Mouse (Mus musculus): ENCODE data around the gene Wdr62. TPM values are rescaled to one million over a fixed set of nuclear protein-coding genes. Genes with fewer than 3 reads are reported as not detected.
A peak's percentile ranks its signal among the peaks of the same experiment; 100 is the strongest.

Gene Wdr62
- total RNA-seq (2021) = 1 to 10 TPM; 5.5 to 7.4 TPM
- long read RNA-seq, experiment 1, partial matches to known transcripts = 2 of 5 reads
- long read RNA-seq, experiment 1, other reads (novel, unspliced or antisense) = 3 of 5 reads
- long read RNA-seq, experiment 2, partial matches to known transcripts = 2 of 10 reads
- long read RNA-seq, experiment 2, other reads (novel, unspliced or antisense) = 8 of 10 reads

- DNase-seq (ENCODE audit: low spot score in 2 of 2) = peak; percentile 85 to 92
These were observed at the start of gene Wdr62, which contains the start of gene Thap8 for GRCm38 (mm10) chr7:30279951-30280669. Wdr62 (minus strand) TSS chr7:30280419. Thap8 (plus strand) TSS chr7:30280094.

GRCm38 (mm10) chr7:30328379-30328778 is 48.2 kb upstream of the Wdr62 start:
- DNase-seq (ENCODE audit: low spot score in 2 of 2) = no peak

GRCm38 (mm10) chr7:30327140-30327539 is 46.9 kb upstream of the Wdr62 start:
- no peak for DNase-seq (ENCODE audit: low spot score in 2 of 2)

GRCm38 (mm10) chr7:30326427-30326826 is 46.2 kb upstream of the Wdr62 start:
- no peak for DNase-seq (ENCODE audit: low spot score in 2 of 2)

GRCm38 (mm10) chr7:30325364-30325763 is 45.1 kb upstream of the Wdr62 start:
- no peak for DNase-seq (ENCODE audit: low spot score in 2 of 2)

- no peak for DNase-seq (ENCODE audit: low spot score in 2 of 2)
These were observed 44.2 kb upstream of the Wdr62 start for GRCm38 (mm10) chr7:30324300-30324944.

- DNase-seq (ENCODE audit: low spot score in 2 of 2) = no peak
These were observed 43.6 kb upstream of the Wdr62 start, which contains the start of gene Sdhaf1 for GRCm38 (mm10) chr7:30323795-30324194. Sdhaf1 (minus strand) TSS chr7:30323895.

- no peak for DNase-seq (ENCODE audit: low spot score in 2 of 2)
These were observed 42.6 kb upstream of the Wdr62 start for GRCm38 (mm10) chr7:30322865-30323264.

GRCm38 (mm10) chr7:30322285-30322667 is 42.1 kb upstream of the Wdr62 start:
- peak; percentile 91 to 98 for DNase-seq (ENCODE audit: low spot score in 2 of 2)

GRCm38 (mm10) chr7:30321539-30322284 is 41.5 kb upstream of the Wdr62 start, which contains the start of gene E130208F15Rik:
E130208F15Rik (plus strand) TSS chr7:30321740.
- DNase-seq (ENCODE audit: low spot score in 2 of 2) = peak in 1 of 2 experiments; percentile 54

- no peak for DNase-seq (ENCODE audit: low spot score in 2 of 2)
These were observed 40.7 kb upstream of the Wdr62 start for GRCm38 (mm10) chr7:30320946-30321345.

GRCm38 (mm10) chr7:30318142-30318541 is 37.9 kb upstream of the Wdr62 start:
- no peak for DNase-seq (ENCODE audit: low spot score in 2 of 2)

- DNase-seq (ENCODE audit: low spot score in 2 of 2) = no peak
These were observed 35.6 kb upstream of the Wdr62 start for GRCm38 (mm10) chr7:30315559-30316529.

- no peak for DNase-seq (ENCODE audit: low spot score in 2 of 2)
These were observed 34.5 kb upstream of the Wdr62 start, which contains the start of gene Syne4 for GRCm38 (mm10) chr7:30314721-30315155. Syne4 (plus strand) TSS chr7:30314807.

- no peak for DNase-seq (ENCODE audit: low spot score in 2 of 2)
These were observed 33.6 kb upstream of the Wdr62 start for GRCm38 (mm10) chr7:30313666-30314320.

GRCm38 (mm10) chr7:30310136-30310535 is 29.9 kb upstream of the Wdr62 start:
- no peak for DNase-seq (ENCODE audit: low spot score in 2 of 2)

- DNase-seq (ENCODE audit: low spot score in 2 of 2) = no peak
These were observed 29.3 kb upstream of the Wdr62 start for GRCm38 (mm10) chr7:30309395-30310129.

GRCm38 (mm10) chr7:30308076-30309005 is 28.1 kb upstream of the Wdr62 start, which contains the start of gene Alkbh6:
Alkbh6 (plus strand) TSS chr7:30308717.
- DNase-seq (ENCODE audit: low spot score in 2 of 2) = peak; percentile 69 to 90

All from gastrocnemius, postnatal 4 days (tissue).